Mouse (Mus musculus) testis, adult 2 months (tissue): Measurements from ENCODE around the gene Uts2.

ENCODE experiments used
- CTCF ChIP-seq: fragments of 200-500 bp; IDR thresholded peaks from 2 replicates; pipeline ENCODE4 v1.5.1; 2012; ENCODE audit warnings: low read depth, mild to moderate bottlenecking, inconsistent platforms, low read length, moderate library complexity; ENCODE audit not compliant: control insufficient read depth, insufficient read depth, insufficient replicate concordance
- POLR2A ChIP-seq: fragments of 200-500 bp; IDR thresholded peaks from 2 replicates; pipeline ENCODE4 v1.6.1; 2012; ENCODE audit warnings: low read depth, mild to moderate bottlenecking, inconsistent platforms, low read length, moderate library complexity; ENCODE audit not compliant: control insufficient read depth

GRCm38 (mm10) chr4:151010316-151010715 lies 13.4 kb downstream of the Uts2 start:
- TF ChIP-seq POLR2A (no peak), CTCF (no peak)
